Mouse (Mus musculus) liver, embryonic 14.5 days (tissue): ENCODE measurements around the gene Shld2. TPM values are rescaled to one million over a fixed set of nuclear protein-coding genes. Genes with fewer than 3 reads are reported as not detected.

Source experiments
- ATAC-seq: fragments of 200-750 bp; cut with Nextera tagmentation; 2 replicates; pipeline ENCODE4 v1.8.0; 2017; ENCODE audit warnings: moderate number of reproducible peaks, mild to moderate bottlenecking, moderate library complexity; ENCODE audit not compliant: insufficient read depth
- DNase-seq, 3 experiments: peaks; one replicate each; pipeline ENCODE4 v3.0.0-alpha.2; 2012 to 2013; ENCODE audit warnings: low read depth in 3 of 3, low spot score in 3 of 3
- H3K27ac ChIP-seq: fragments of 300-500 bp; sonication (generic); 2 replicates; pipeline ENCODE4 v1.5.1; 2014; ENCODE audit warnings: moderate library complexity, mild to moderate bottlenecking, control low read depth, inconsistent platforms
- H3K27me3 ChIP-seq: fragments of 300-500 bp; sonication (generic); 2 replicates; pipeline ENCODE4 v1.6.1; 2014; ENCODE audit warnings: mild to moderate bottlenecking, low read length, moderate library complexity; ENCODE audit not compliant: control insufficient read depth, insufficient read depth
- H3K36me3 ChIP-seq: fragments of 300-500 bp; sonication (generic); replicated peaks from 2 replicates; pipeline ENCODE4 v1.6.1; 2014; ENCODE audit warnings: low read depth; ENCODE audit not compliant: control insufficient read depth, insufficient read depth
- H3K4me1 ChIP-seq, 2 experiments: fragments of 200-500 bp in 1 of 2; fragments of 300-500 bp in 1 of 2; sonication (generic) in 1 of 2; replicated peaks; 2 replicates each; pipeline ENCODE4 v1.6.1; 2012 to 2014; ENCODE audit warnings: antibody characterized with exemption in 1 of 2, inconsistent platforms in 1 of 2, low read length in 1 of 2; ENCODE audit not compliant: control insufficient read depth in 2 of 2, insufficient read depth in 2 of 2
- H3K4me2 ChIP-seq: fragments of 300-500 bp; sonication (generic); 2 replicates; pipeline ENCODE4 v1.6.1; 2014; ENCODE audit warnings: low read depth, mild to moderate bottlenecking, control low read depth, moderate library complexity
- H3K4me3 ChIP-seq, 2 experiments: fragments of 200-500 bp in 1 of 2; fragments of 300-500 bp in 1 of 2; sonication (generic) in 1 of 2; 2 replicates each; pipeline ENCODE4 v1.5.1; 2012 to 2014; ENCODE audit warnings: low read depth in 2 of 2, low read length in 2 of 2, mild to moderate bottlenecking in 2 of 2, control low read depth in 1 of 2, inconsistent platforms in 1 of 2, moderate library complexity in 1 of 2; ENCODE audit not compliant: insufficient read depth in 1 of 2
- H3K9ac ChIP-seq: fragments of 300-500 bp; sonication (generic); replicated peaks from 2 replicates; pipeline ENCODE4 v1.6.1; 2014; ENCODE audit warnings: mild to moderate bottlenecking, control low read depth, moderate library complexity
- H3K9me3 ChIP-seq: fragments of 300-500 bp; sonication (generic); 2 replicates; pipeline ENCODE4 v1.6.1; 2016; ENCODE audit warnings: low read length, mixed read lengths; ENCODE audit not compliant: control insufficient read depth
- CTCF ChIP-seq: IDR thresholded peaks from 2 replicates; pipeline ENCODE4 v1.5.1; 2016; ENCODE audit warnings: antibody characterized with exemption, low read depth, control low read depth
- EP300 ChIP-seq: IDR thresholded peaks from 2 replicates; pipeline ENCODE4 v1.6.1; 2016; ENCODE audit warnings: antibody characterized with exemption, low read depth
- WGBS: fragments of 180-500 bp; shearing (Covaris S2); extraction: QIAGEN DNeasy Blood & Tissue Kit; methylation state at CpG from one replicate; pipeline ENCODE4 v1.1.7; 2014; ENCODE audit not compliant: insufficient replicate concordance; 5-methylcytosine and 5-hydroxymethylcytosine counted together
- polyA plus RNA-seq, 2 experiments: library from polyadenylated mRNA; depleted of rRNA in 1 of 2; stranded (reverse) in 1 of 2; unstranded in 1 of 2; fragments of >200 nt; fragmentation: Nextera tagmentation in 1 of 2; extraction: Ambion mirVana in 1 of 2; gene quantifications; 2 replicates each; pipeline versions ENCODE4 v1.2.1 to v1.2.3; 2012 to 2014

Shld2 gene
- polyA plus RNA-seq, 2 experiments, result 3.0 to 4.8 TPM

GRCm38 (mm10) chr14:34240263-34240662 lies 70.0 kb downstream of the Shld2 start:
- DNase-seq, result no peak
- no peak for TF ChIP-seq EP300
- TF ChIP-seq CTCF, result no peak
- H3K27me3 ChIP-seq, result no peaks in the 10 kb centered on the region
- H3K4me2 ChIP-seq, result no peak overlapping the region
- H3K27ac ChIP-seq, result no peak overlapping the region
- H3K9me3 ChIP-seq, result no peaks in the 10 kb centered on the region
- no peaks in the 10 kb centered on the region for H3K36me3 ChIP-seq
- ATAC-seq, result peak; percentile 35; the same call in 1 of the 2 replicates
- H3K4me3 ChIP-seq, result no peak overlapping the region
- 15% methylated on average over 10 of the region's 10 CpGs for WGBS
- H3K4me1 ChIP-seq, result no peaks in the 10 kb centered on the region; a peak in 1 of 4 replicates
- no peak overlapping the region; the same call in 1 of the 2 replicates for H3K9ac ChIP-seq

- H3K36me3 ChIP-seq, result no peaks in the 10 kb centered on the region
- DNase-seq, result peak; percentile 36 to 49 (median 39)
- 16% methylated on average over 16 of the region's 16 CpGs for WGBS
Observed at GRCm38 (mm10) chr14:34234630-34235380, 75.5 kb downstream of the Shld2 start.

DNA sequence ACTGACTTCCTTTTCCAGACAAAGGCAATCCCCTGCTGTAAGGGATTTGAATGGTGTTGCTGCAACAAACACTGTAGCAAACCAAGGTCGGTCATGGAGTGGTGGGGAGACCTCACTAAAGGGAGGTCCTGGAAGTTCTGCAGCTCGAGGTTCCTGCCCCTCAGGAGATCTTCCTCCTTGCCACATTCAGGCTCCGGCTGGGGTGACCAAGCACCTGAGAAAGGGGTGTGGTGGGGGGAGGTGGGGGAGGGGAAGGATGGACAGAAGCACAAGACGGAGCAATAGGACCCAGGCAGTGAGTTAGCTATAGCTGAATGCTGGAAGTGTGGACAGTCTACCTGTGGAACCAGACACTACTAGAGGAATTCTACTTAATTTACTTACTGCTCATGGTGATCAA lies 76.4 kb downstream of the Shld2 start:
- H3K9me3 ChIP-seq, result no peaks in the 10 kb centered on the region
- DNase-seq, result no peak
- peaks cover 0 to 3% of the 10 kb centered on the region in 2 experiments; a peak in 1 of 4 replicates for H3K4me1 ChIP-seq
- no peak overlapping the region for H3K4me3 ChIP-seq
- 47% methylated on average over 4 of the region's 4 CpGs for WGBS
- no peak overlapping the region for H3K9ac ChIP-seq
- TF ChIP-seq CTCF (no peak), EP300 (no peak)
- no peaks in the 10 kb centered on the region for H3K27me3 ChIP-seq
- no peak overlapping the region for H3K27ac ChIP-seq
- ATAC-seq, result no peak
- no peaks in the 10 kb centered on the region for H3K36me3 ChIP-seq
- H3K4me2 ChIP-seq, result no peak overlapping the region

More at GRCm38 (mm10) chr14:34234630-34235380, 75.5 kb downstream of the Shld2 start:
- Histone ChIP-seq H3K27ac (no peak overlapping the region), H3K9me3 (no peaks in the 10 kb centered on the region), H3K4me2 (peak overlapping the region; percentile 23; the same call in 1 of the 2 replicates), H3K9ac (no peak overlapping the region), H3K4me3 (no peak overlapping the region), H3K27me3 (no peaks in the 10 kb centered on the region), H3K4me1 (peaks cover 0 to 3% of the 10 kb centered on the region in 2 experiments; a peak in 1 of 4 replicates)
- no peak for TF ChIP-seq EP300
- peak; percentile 86 for TF ChIP-seq CTCF
- ATAC-seq, result peak; percentile 83

DNA sequence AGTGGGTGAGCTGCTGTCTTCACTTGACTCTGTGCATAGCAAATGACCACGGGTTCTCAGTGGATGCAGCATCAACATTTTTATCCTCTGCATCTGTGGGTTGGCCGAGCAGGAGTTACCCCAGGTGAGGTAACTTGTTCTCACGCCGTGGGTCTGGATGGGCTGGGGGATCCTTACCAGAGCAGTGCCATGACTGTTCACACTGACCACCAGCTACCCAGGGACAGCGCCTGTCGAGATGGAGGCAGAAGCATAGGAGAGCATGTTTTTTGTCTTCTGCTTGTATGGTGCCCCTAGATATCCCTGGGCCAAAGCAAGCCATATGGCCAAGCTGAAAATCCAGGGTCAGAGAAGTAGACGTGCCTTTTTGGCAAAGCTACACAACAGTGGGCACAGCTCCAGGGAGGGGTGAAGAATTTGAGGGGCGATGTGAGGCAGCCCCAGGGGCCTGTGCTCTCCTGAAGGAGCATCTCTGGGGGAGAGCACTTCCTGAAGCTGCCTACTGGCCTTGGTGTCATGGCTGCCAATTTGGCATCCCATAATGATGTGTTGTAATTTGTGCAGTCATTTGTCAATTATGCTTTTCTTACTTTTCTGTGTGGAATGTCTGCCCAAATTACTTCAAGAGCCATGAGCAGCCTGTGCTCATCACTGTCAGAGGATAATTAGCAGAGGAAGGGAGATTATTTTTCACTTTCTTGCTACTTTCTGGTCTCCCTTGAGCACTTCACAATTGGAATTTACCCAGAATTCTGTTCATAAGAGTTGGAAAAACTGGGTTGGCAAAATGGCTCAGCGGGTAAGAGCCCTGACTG lies 77.2 kb downstream of the Shld2 start:
- Histone ChIP-seq H3K27ac (no peak overlapping the region), H3K9me3 (no peaks in the 10 kb centered on the region), H3K27me3 (no peaks in the 10 kb centered on the region), H3K4me2 (no peak overlapping the region), H3K9ac (no peak overlapping the region), H3K36me3 (no peaks in the 10 kb centered on the region), H3K4me1 (peaks cover 0 to 3% of the 10 kb centered on the region in 2 experiments; a peak in 1 of 4 replicates), H3K4me3 (no peak overlapping the region)
- DNase-seq (no peak), ATAC-seq (no peak)
- no peak for TF ChIP-seq EP300
- TF ChIP-seq CTCF, result no peak
- 70% methylated on average over 9 of the region's 9 CpGs for WGBS

DNA sequence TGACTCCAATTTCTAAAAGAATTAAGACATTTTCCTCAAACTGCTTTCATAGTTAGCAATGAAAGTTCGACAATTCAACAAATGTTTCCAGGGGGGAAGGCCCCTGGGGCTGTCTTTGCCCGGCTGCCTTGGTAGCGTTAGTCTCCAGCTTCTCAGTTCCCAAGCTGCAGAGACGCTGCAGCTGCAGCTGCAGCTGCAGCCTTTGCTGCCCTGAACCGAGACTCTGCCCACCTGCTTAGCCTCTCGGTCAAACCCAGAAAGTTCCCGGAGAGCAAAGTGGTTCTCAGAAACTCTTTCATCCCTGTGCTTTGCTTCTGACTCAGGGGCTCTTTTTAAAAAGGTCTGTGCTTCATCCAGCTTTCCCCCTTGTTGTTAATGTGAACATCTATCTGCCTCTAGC lies 78.0 kb downstream of the Shld2 start:
- no peak for ATAC-seq
- Histone ChIP-seq H3K36me3 (no peaks in the 10 kb centered on the region), H3K27ac (no peak overlapping the region), H3K9ac (no peak overlapping the region), H3K4me1 (peaks cover 0 to 3% of the 10 kb centered on the region in 2 experiments; a peak in 1 of 4 replicates), H3K9me3 (no peaks in the 10 kb centered on the region), H3K27me3 (no peaks in the 10 kb centered on the region), H3K4me2 (no peak overlapping the region), H3K4me3 (no peak overlapping the region)
- no peak for DNase-seq
- 76% methylated on average over 7 of the region's 7 CpGs for WGBS
- TF ChIP-seq EP300 (no peak), CTCF (no peak)
